Mouse (Mus musculus) C2C12 (cell line): ENCODE data around the gene Tbc1d14. TPM values are rescaled to one million over a fixed set of nuclear protein-coding genes. Genes with fewer than 3 reads are reported as not detected.

Source experiments
- H3K27me3 ChIP-seq: one replicate; pipeline ENCODE4 v1.6.1; 2011; ENCODE audit not compliant: control insufficient read depth, insufficient read depth, insufficient read length
- H3K36me3 ChIP-seq: one replicate; pipeline ENCODE4 v1.6.1; 2011; ENCODE audit not compliant: control insufficient read depth, insufficient read depth
- H3K4me3 ChIP-seq: one replicate; pipeline ENCODE4 v1.5.1; 2011; ENCODE audit warnings: mild to moderate bottlenecking, control low read depth; ENCODE audit not compliant: poor library complexity, insufficient read depth, severe bottlenecking
- H3K79me2 ChIP-seq: one replicate; pipeline ENCODE4 v1.6.1; 2011; ENCODE audit not compliant: control insufficient read depth, insufficient read depth
- H3K79me3 ChIP-seq: one replicate; pipeline ENCODE4 v1.6.1; 2011; ENCODE audit warnings: low read depth, control low read depth
- H3ac ChIP-seq: one replicate; pipeline ENCODE3; 2011; ENCODE audit warnings: low read depth; ENCODE audit not compliant: control insufficient read depth, insufficient read length
- CEBPB ChIP-seq: IDR thresholded peaks from one replicate; pipeline ENCODE4 v1.6.1; 2011; ENCODE audit warnings: low read depth, mild to moderate bottlenecking, control low read depth, moderate library complexity
- CTCF ChIP-seq: IDR thresholded peaks from one replicate; pipeline ENCODE4 v1.5.1; 2011; ENCODE audit not compliant: control insufficient read depth, insufficient read depth, insufficient read length
- FOSL1 ChIP-seq: IDR thresholded peaks from one replicate; pipeline ENCODE4 v1.8.0; 2011; ENCODE audit warnings: mild to moderate bottlenecking, low read length; ENCODE audit not compliant: poor library complexity, insufficient read depth, severe bottlenecking
- MAX ChIP-seq: IDR thresholded peaks from one replicate; pipeline ENCODE4 v1.6.1; 2011; ENCODE audit warnings: mild to moderate bottlenecking, control low read depth
- MYOD1 ChIP-seq: IDR thresholded peaks from one replicate; pipeline ENCODE4 v1.6.1; 2011; ENCODE audit warnings: low read depth; ENCODE audit not compliant: control insufficient read depth, insufficient read length
- MYOG ChIP-seq: IDR thresholded peaks from one replicate; pipeline ENCODE4 v1.6.1; 2011; ENCODE audit not compliant: control insufficient read depth, insufficient read length; ENCODE audit errors: extremely low read depth
- USF1 ChIP-seq: IDR thresholded peaks from one replicate; pipeline ENCODE4 v1.6.1; 2011; ENCODE audit warnings: low read depth, mild to moderate bottlenecking, control low read depth, moderate library complexity
- polyA plus RNA-seq: library from polyadenylated mRNA; unstranded; fragments of >200 nt; fragmentation: generic; extraction: Trizol; gene quantifications from one replicate; pipeline ENCODE4 v1.2.1, GENCODE M21; 2012; ENCODE audit warnings: missing spikeins

The Tbc1d14 gene
- polyA plus RNA-seq, 1 experiment = 10.7 TPM

GRCm38 (mm10) chr5:36515558-36515957, 77.5 kb downstream of the Tbc1d14 start:
- no peak overlapping the region for H3K4me3 ChIP-seq
- no peaks in the 10 kb centered on the region for H3K27me3 ChIP-seq
- H3K36me3 ChIP-seq = peaks cover 39% of the 10 kb centered on the region
- TF ChIP-seq CEBPB (no peak), MAX (no peak), CTCF (no peak)
- no peaks in the 10 kb centered on the region for H3K79me2 ChIP-seq
- no peak overlapping the region for H3ac ChIP-seq
- no peaks in the 10 kb centered on the region for H3K79me3 ChIP-seq

GRCm38 (mm10) chr5:36515126-36515525, 78.0 kb downstream of the Tbc1d14 start:
- Histone ChIP-seq H3K36me3 (peaks cover 37% of the 10 kb centered on the region), H3ac (no peak overlapping the region), H3K79me3 (no peaks in the 10 kb centered on the region), H3K27me3 (no peaks in the 10 kb centered on the region), H3K4me3 (no peak overlapping the region), H3K79me2 (no peaks in the 10 kb centered on the region)
- TF ChIP-seq MYOD1 = no peak
- no peak for TF ChIP-seq CTCF
- no peak for TF ChIP-seq MYOG
- no peak for TF ChIP-seq FOSL1
- TF ChIP-seq USF1 = no peak
- no peak for TF ChIP-seq CEBPB
- no peak for TF ChIP-seq MAX

GRCm38 (mm10) chr5:36510956-36511355, 82.1 kb downstream of the Tbc1d14 start:
- H3K79me3 ChIP-seq = no peaks in the 10 kb centered on the region
- no peak for TF ChIP-seq CTCF
- peaks cover 19% of the 10 kb centered on the region for H3K36me3 ChIP-seq
- no peaks in the 10 kb centered on the region for H3K79me2 ChIP-seq
- H3ac ChIP-seq = no peak overlapping the region
- no peaks in the 10 kb centered on the region for H3K27me3 ChIP-seq
- H3K4me3 ChIP-seq = no peak overlapping the region

GRCm38 (mm10) chr5:36508351-36508750, 84.7 kb downstream of the Tbc1d14 start:
- peaks cover 12% of the 10 kb centered on the region for H3K36me3 ChIP-seq

GRCm38 (mm10) chr5:36505643-36506042, 87.4 kb downstream of the Tbc1d14 start:
- Histone ChIP-seq H3K79me3 (no peaks in the 10 kb centered on the region), H3K36me3 (peaks cover 24% of the 10 kb centered on the region), H3K4me3 (no peak overlapping the region)

More at GRCm38 (mm10) chr5:36508351-36508750, 84.7 kb downstream of the Tbc1d14 start:
- Histone ChIP-seq H3K4me3 (no peak overlapping the region), H3K79me3 (no peaks in the 10 kb centered on the region), H3ac (no peak overlapping the region), H3K79me2 (no peaks in the 10 kb centered on the region), H3K27me3 (no peaks in the 10 kb centered on the region)
- TF ChIP-seq MYOD1 (no peak), CEBPB (no peak), FOSL1 (no peak), CTCF (no peak), USF1 (no peak), MYOG (no peak), MAX (no peak)

GRCm38 (mm10) chr5:36505235-36505634, 87.8 kb downstream of the Tbc1d14 start:
- no peaks in the 10 kb centered on the region for H3K27me3 ChIP-seq
- H3K4me3 ChIP-seq = no peak overlapping the region
- H3K36me3 ChIP-seq = peaks cover 28% of the 10 kb centered on the region
- H3K79me2 ChIP-seq = no peaks in the 10 kb centered on the region
- H3K79me3 ChIP-seq = no peaks in the 10 kb centered on the region
- TF ChIP-seq FOSL1 (no peak), CTCF (no peak), MAX (no peak), MYOD1 (no peak), CEBPB (no peak), MYOG (no peak), USF1 (no peak)
- no peak overlapping the region for H3ac ChIP-seq

More at GRCm38 (mm10) chr5:36505643-36506042, 87.4 kb downstream of the Tbc1d14 start:
- Histone ChIP-seq H3K27me3 (no peaks in the 10 kb centered on the region), H3ac (no peak overlapping the region), H3K79me2 (no peaks in the 10 kb centered on the region)
- TF ChIP-seq CTCF = no peak

- no peak for TF ChIP-seq MYOG
- no peak for TF ChIP-seq CEBPB
- no peak for TF ChIP-seq MAX
- no peak for TF ChIP-seq MYOD1
- no peak for TF ChIP-seq USF1
- no peak for TF ChIP-seq FOSL1
- no peak overlapping the region for H3K4me3 ChIP-seq
- no peaks in the 10 kb centered on the region for H3K27me3 ChIP-seq
- H3ac ChIP-seq = no peak overlapping the region
- H3K36me3 ChIP-seq = peaks cover 22% of the 10 kb centered on the region
- H3K79me3 ChIP-seq = no peaks in the 10 kb centered on the region
- no peaks in the 10 kb centered on the region for H3K79me2 ChIP-seq
These were observed 98.4 kb downstream of the Tbc1d14 start for GRCm38 (mm10) chr5:36494709-36495108.
